Mouse (Mus musculus): ENCODE measurements around the gene Rpl6. TPM values are rescaled to one million over a fixed set of nuclear protein-coding genes. Genes with fewer than 3 reads are reported as not detected.

The Rpl6 gene
- polyA plus RNA-seq (2012), result 121 and 756 TPM in 2 replicates

DNA sequence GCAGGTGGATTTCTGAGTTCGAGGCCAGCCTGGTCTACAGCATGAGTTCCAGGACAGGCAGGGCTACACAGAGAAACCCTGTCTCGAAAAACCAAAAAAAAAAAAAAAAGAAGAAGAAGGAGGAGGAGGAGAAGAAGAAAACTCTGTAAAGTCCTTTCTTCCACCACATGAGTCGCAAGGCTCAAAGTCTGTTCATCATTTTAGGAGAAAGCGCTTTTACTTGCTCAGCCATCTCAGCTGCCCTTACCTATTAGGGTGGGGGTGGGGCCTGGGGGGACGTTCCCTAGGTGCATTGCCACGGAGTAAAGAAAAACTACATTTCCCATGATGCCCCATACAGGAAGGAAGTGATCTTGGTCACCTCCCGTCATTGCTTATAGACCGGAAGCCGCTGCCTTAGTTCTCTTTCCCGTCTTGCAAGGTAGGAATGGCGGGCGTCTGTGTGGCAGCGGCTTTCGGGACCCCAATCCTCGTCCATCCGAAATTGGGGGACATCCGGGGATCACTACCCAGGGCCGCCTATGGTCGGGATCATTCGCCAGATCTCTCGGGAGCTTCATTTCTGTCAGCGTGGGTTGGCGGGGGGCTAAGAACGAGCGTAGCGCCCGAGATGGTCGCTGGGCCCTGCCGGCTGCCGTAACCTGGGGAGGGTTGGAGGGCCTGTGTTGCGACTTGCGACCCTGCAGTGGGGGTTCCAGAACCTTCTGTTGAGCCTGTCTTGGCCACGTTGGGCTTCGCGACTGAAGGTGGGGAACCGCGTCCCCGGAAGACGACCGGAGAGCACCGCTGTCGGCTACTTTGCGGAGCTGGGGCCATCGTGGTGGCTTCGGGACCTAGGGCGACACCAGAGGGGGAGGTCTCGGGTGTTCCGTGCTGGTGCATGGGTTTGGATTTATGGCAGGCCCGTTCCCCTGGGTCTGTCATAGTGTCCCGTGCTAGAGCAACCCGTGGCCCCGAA is at the start of gene Rpl6:
Rpl6 (plus strand) TSS at position 350 of the 958 bp plus-strand sequence.
- TF ChIP-seq GATA1 (IDR thresholded peaks at IDR 0.05; ENCODE audit: low read length), result no peak

DNA sequence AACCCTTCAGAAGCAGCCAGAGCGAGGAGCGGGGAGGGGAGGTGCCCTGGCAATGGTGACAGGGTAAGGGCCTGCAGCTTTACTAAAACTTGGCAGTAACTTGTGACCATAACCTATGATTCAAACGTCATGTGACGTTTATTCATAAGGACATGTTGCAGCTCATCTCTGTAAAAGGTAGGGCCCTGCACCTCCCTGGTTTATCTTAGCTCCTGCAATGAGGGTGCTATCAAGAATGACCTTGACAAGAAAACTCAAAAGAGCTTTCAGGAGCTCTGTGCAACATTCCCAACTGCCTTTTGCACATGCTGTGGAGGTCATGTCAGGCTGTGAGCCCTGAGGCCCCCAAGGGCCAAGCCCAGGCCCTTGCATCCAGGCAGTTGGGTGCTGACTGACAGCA is 48.2 kb upstream of the Rpl6 start:
- no peak for TF ChIP-seq GATA1 (IDR thresholded peaks at IDR 0.05; ENCODE audit: low read length)

DNA sequence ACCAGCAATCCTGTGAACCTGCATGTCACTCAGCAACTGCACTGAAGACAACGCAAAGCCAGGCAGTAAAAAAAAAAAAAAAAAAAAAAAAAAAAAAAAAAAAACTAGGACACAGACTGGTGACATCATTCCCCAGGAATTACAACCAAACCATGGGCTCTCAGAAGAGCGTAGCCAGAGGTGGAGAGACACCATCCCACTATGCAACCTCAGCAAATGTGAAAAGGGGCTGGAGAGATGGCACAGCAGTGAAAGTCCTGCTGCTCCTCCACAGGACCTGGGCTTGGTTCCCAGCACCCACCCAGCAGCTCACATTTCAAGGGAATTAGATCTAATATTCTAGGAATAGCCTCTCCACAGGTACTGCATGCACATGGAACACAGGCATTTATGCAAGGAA is 47.3 kb upstream of the Rpl6 start:
- no peak for TF ChIP-seq GATA1 (IDR thresholded peaks at IDR 0.05; ENCODE audit: low read length)

DNA sequence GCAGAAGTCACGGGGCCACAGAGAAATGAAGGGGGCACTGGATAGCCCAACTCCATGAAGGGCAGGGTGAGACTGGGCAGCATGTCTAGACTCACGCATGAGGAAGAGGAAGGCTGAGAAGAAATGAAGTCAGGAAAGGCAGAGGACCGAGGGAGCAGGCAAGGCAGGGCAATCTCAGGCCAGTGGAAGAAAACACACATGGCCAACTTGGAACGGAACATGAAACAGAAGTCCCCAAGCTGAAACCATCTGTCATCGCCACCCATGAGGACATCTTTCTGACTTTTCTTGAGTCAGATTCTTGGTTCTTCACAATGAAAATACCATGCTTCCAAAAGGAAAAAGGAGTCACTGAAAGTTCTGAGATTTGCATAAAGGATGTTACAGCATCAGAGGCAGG is 46.8 kb upstream of the Rpl6 start:
- TF ChIP-seq GATA1 (IDR thresholded peaks at IDR 0.05; ENCODE audit: low read length), result no peak

DNA sequence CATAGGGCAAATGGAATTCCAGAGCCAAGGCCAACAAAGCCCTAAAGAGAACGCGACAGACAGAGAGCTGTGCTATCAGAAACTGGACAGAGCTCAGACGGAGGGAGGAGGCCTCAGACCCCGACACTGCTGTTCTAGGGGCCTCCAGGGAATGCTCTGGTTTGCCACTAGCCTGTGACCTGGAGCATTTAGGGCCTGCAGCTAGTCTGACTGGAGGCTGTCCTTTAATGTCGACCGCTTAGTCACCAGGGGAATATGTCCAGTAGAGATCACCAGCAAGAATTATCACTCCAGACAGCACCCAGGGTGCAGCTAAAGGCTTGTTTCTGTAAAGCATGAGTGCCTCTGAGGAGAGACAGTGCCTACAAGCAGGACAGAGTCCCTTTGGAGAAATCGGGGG is 45.3 kb upstream of the Rpl6 start:
- TF ChIP-seq GATA1 (IDR thresholded peaks at IDR 0.05; ENCODE audit: low read length), result no peak

DNA sequence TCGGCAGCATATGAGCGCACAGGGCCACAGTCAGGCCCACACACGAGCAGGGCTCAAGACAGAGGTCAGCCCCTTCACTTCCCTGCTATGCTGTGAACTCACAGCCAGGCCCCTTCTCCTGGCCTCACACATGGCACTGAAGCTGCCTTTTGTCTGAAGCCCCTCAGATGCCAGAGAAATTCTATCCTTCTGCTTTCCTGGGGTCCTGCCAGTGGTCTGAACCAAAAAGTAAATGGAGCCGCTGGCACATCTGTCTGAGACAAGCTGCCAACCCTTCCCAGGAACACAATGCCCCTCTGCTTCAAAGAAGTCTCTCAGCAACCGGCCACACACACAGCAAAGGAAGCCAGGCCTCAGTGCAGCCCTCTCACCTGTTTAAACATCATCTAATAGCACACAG is 42.0 kb upstream of the Rpl6 start:
- TF ChIP-seq GATA1 (IDR thresholded peaks at IDR 0.05; ENCODE audit: low read length), result no peak

DNA sequence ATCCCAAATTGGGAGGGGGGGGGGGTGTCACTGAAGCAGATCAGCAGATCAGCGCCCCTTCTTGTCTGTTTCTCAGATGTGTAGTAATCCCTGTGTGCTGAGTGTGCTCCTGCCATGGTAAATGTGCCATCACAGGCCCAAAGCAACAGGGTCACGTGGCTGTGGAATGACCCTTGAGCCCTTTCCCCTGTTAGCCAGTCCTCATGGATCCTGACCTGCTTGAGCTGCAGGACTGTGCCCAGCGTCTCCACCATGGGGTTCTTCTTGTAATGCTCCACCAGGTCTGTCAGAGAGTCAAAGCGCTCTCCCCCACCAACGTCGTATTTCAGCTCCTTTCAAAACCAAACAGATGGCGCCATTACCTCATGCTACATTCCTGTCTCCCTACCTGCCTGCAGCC is 41.4 kb upstream of the Rpl6 start:
- no peak for TF ChIP-seq GATA1 (IDR thresholded peaks at IDR 0.05; ENCODE audit: low read length)

DNA sequence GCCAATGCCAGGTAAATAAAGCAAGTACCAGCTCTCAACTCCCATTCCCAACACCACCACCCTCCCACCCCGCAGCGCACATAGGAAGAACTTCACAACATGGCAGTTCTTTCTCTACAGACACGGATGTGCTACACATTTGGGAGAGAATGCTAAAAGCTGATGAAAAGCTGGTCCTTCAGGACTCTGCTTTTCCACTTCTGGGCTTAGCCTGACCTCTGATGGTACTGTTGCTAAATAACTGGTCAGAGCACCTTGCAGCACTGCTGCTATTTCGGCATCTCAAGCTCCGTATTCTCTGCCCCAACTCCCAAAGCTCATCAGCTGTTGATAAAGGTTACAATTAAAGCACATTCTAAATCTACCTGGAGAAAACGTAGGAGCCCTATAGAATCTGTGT is 37.4 kb upstream of the Rpl6 start:
- TF ChIP-seq GATA1 (IDR thresholded peaks at IDR 0.05; ENCODE audit: low read length), result no peak

DNA sequence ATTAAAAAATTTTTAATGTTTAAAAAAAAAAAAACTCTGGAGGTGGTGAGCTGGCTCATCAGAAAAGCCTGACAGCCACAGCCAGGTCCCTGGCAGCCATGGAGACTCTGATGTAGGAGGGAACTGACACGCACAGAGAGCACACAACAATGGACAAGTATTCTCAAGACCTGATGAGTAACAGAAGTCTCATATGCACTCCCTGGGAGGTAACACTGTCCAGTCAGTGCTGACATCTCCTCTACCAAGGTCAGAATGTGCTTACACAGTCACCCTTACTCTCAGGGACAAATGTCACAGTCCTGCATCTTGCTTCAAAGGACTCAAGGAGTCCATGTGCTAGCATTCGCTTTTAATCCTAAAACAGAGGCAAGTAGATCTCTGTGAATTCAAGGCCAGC is 34.7 kb upstream of the Rpl6 start:
- no peak for TF ChIP-seq GATA1 (IDR thresholded peaks at IDR 0.05; ENCODE audit: low read length)

DNA sequence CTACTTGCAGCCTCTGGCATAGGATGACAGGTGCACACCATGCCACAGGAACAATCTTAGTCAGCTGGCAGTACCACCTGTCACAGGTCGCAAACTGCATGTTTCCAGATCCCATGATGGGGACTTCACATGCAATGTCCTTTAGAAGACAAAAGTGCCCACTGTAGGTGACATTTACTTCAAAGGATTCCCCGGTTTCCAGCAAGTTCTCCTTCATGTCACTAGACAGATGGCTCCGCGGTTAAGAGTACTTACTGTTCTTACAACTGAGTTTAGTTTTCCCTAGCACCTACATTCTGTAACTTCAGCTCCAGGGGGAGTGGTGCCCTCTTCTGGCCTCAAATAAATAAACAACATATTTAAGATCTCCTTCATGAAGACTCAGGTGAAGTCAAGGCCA is 31.4 kb upstream of the Rpl6 start:
- no peak for TF ChIP-seq GATA1 (IDR thresholded peaks at IDR 0.05; ENCODE audit: low read length)

DNA sequence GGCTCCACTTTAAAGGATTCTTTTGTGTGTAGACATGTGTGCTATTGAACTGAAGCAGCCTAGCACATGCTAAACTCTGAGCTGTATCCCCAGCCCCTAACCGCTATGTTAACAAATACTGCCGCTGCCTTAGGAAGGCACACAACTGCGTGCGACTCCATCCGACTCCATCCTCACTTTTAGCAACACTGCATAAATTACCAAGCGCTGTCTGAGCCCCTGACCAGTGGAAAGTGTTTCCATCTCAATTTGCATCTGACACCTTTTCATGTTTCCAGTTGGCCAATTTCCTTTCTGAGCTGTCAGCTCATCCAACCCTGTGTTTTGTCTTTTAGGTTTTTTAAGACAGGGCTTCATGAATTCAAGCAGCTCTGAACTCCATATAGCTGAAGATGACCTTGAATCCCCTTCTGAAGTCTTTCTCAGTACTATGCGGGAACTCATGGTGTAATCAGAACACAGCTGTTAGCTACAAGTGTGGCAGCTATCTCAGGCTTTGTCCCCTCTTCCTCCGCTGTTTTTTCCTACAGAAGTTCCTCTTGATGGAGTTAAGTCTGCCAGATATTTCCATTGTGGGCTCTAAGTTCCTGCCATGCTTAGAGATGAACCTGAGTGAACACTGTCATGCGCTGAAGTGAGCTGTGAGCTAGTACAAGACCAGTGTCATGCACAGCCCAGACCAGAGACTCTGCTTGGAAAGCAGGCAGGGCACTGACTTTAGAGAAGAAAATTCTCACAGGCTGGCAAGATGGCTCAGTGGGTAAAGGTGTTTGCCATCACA is 25.0 kb upstream of the Rpl6 start:
- no peak for TF ChIP-seq GATA1 (IDR thresholded peaks at IDR 0.05; ENCODE audit: low read length)

DNA sequence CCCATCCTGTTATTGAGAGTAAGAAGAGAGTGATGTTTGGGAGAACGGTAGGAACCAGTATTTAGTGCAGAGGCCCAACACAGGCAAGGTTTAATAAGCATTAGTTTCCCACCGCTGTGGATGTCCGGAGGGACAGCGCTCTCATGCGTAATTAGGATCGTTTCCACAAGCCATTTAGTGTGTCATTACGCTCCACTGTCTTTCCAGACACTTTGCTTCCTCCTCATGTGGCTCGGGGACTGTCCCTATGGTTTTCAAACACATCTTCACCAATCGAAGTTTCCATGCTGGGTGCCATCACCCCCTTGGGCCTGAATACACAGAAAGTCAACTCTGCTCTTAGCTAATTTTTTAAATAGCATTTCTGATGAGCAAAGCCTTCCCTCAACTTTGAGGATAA is 21.0 kb upstream of the Rpl6 start:
- no peak for TF ChIP-seq GATA1 (IDR thresholded peaks at IDR 0.05; ENCODE audit: low read length)

DNA sequence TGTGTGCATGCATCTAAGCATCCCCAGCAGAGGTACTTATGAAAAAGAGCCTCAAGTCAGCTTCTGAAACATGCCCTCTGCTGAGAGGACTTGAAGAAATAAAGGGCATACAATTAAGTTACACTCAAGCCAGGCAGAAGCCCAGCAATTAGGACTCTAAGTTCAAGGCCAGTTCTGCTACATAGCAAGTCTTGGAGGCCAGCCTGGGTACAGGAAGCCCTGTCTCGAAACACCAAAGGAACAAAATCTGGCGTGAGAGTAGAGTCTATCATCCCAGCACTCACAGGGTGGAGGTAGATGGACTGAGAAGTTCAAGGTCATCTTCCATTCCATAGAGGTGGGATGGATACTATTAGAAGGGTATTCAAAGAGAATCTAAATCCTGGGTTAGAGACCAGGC is 19.9 kb upstream of the Rpl6 start:
- TF ChIP-seq GATA1 (IDR thresholded peaks at IDR 0.05; ENCODE audit: low read length), result no peak

DNA sequence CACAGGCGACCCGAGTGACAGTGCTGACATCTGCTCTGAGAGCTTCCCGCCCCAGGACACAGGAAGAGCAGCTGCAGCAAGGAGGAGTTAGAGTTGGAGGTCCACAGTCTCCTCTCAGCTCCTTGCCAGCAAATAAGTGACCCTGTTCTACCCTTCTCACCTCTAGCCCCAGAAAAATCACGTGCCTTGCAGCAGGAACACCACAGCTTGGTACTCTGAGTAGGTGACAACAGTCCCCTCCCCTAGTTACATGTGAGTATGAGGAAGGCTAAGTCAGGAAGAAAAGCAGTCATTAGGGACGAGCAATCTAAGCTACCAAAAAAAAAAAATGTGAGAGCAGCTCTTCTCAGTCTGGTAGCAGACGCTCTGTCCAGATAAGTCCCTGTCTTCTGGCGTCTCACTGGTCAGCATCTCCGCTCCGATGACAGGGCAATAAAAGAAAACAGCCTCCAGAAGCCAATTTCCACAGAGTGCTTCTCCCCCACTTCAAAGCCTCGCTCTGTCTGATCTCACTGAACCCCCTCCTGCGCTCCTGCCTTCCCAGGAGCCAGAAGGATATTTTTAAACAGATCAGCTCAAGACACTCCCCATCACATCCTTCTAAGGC is 19.2 kb upstream of the Rpl6 start:
- TF ChIP-seq GATA1 (IDR thresholded peaks at IDR 0.05; ENCODE audit: low read length), result no peak

DNA sequence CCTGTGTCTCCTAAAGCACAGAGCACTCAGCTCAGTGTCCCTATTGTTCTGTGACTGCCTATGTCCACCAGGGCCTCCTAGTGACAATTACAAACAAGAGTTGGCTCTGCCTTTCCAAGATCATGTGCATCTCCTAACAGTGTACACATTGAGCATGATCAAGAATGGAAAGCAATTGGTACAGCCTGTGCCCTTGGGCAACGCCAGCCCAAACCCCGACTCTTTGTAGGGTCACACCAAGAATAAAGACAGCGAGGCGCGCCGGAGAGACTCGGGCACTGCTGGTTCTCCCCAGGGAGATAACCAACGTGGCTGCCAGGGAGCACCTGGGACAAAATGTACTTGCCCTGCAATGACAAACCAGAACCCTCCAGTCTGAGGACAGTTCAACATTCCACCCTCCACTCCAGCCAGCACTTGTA is 16.7 kb upstream of the Rpl6 start:
- TF ChIP-seq GATA1 (IDR thresholded peaks at IDR 0.05; ENCODE audit: low read length), result no peak

DNA sequence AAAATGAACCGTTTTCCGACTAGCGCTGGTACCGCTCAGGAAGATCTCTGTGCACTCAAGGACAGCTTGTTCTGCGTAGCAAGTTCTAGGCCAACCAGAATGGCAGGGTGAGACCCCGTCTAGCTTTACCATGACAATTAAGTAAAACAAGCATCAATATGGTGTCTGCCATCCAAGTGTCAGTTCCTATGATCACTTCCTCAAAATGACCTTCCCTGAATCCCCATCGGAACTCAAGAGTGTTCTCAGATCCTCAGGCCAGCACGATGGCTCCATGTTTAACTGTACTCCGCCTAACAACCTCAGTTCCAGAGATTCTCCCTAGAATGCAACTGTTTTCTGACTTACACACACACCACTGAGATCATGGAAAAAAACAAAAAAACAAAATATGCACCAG is 16.0 kb upstream of the Rpl6 start:
- no peak for TF ChIP-seq GATA1 (IDR thresholded peaks at IDR 0.05; ENCODE audit: low read length)
